Mouse (Mus musculus) left cerebral cortex, postnatal 36 days (tissue): ENCODE data around the gene Mbtps1. TPM values are rescaled to one million over a fixed set of nuclear protein-coding genes. Genes with fewer than 3 reads are reported as not detected.

ENCODE experiments used
- DNase-seq, 2 experiments: peaks; one replicate each; pipeline ENCODE4 v3.0.0; 2021 to 2022; ENCODE audit warnings: low spot score in 2 of 2, mixed read lengths in 1 of 2
- intact Hi-C: fragments of 180-260 bp; cut with DNase I; formaldehyde crosslinking; loops from one replicate; pipeline ENCODE4 v1.15.1; 2025
- total RNA-seq, 2 experiments: library from RNA; stranded (reverse); gene quantifications; 2 replicates each; pipeline ENCODE4 v1.2.3; 2021

The Mbtps1 gene
- total RNA-seq = 10 to 100 TPM; 65.4 to 74.4 TPM

- peak; percentile 98 to 99 for DNase-seq
- intact Hi-C loops = loop anchor here (2.0 kb wide), 1 partner anchor 26 kb away; no protein-coding TSS in a partner anchor
Observed at GRCm38 (mm10) chr8:119558603-119559401, at the start of gene Mbtps1. TSS of gene Mbtps1 (minus strand) at chr8:119558735.

DNA sequence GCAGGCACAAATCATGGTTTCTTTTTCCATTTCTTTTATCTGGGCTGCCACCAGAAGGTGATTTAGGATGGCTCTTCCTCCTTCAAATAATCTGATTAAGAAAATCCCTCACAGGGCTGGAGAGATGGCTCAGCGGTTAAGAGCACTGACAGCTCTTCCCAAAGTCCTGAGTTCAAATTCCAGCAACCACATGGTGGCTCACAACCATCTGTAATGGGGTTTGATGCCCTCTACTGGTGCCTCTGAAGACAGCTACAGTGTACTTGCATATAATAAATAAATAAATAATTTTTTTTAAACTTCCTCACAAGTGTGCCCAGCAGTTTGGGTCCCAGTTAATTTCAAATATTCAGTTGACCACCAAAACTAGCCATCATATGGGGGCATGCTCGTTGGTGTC lies 47.7 kb upstream of the Mbtps1 start:
- no peak for DNase-seq
- intact Hi-C loops = loop anchor here (5.0 kb wide), 1 partner anchor 164 kb away; no protein-coding TSS in a partner anchor

DNA sequence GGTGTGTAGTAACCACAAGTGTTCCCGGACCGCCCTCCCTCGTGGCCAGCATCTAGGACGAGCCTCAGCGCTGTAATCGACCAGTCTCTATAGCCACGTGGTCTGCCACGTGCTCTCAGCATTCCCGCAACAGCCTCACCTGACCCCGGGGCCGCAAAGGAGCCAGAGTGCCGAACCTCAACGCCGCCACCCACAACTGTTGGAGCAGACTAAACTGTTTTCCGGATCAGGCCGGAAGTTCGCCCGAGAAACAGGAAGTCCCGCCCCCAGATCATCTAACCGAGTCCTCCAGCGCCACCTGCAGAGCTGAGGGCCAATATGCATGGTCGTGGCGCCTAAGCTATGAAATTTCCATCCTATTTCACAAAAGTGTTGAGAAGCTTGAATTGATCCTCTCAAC lies 46.5 kb upstream of the Mbtps1 start, which contains the start of gene Taf1c:
TSS of gene Taf1c (minus strand) at position 227 of the 400 bp plus-strand sequence.
- intact Hi-C loops = loop anchor here (5.0 kb wide), 1 partner anchor 163 kb away; no protein-coding TSS in a partner anchor
- DNase-seq = peak; percentile 88 to 90

DNA sequence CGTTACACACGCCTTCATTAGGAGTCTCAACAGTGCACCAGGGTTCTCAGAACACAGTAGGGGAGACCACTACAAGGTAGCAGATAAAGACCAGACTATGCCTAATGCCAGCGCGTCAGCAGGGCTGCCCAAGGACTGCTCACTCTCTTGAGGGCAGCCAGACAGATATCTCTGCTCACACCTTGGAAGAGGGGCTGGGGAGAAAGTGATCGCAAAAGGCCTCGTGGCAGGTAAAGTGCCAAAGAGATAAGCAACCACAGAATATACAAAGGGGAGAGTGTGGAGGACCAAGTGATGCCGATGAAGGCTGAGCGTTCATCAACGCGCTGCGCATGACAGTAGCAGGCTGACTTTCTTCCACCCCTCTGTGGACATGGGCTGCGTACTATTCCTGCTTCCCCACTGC lies 45.9 kb upstream of the Mbtps1 start:
- DNase-seq = no peak
- intact Hi-C loops = no loop called here

DNA sequence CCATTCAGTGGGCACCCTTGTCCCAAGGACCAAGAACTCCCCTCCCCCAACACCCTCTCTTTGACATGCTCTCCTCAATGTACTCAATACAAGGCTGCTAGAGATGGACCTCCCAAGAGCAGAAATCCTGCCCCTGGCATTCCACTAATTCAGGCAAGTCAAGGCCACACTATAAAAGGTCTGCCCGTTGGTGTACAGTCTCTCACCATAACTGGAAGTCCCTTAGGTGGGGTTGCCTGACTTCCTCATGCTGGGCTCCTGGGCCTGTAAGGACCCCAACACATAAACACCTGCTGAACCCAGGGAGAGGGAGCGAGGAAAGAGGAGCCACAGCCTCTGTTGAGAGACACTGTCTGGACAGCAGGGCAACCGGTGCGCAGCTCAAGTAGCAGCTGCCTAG lies 45.2 kb upstream of the Mbtps1 start:
- no peak for DNase-seq
- intact Hi-C loops = no loop called here

DNA sequence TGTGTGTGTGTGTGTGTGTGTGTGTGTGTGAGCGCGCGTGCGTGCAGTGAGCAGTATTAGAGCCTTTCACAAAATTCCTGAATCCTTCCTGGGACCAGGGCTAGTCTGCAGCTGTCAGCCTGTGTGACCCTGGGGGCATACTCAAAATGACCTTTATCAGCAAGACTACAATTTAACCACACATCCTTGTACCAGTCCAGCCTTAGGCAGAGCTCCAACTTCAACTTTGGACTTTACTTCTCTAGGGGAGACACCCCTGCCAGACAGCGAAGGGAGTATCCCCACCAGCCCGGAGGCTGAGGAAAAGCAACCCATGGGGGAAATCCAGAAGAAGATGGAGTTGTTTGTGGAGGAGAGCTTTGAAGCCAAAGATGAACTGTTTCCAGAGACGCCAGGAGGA lies 32.9 kb upstream of the Mbtps1 start:
- intact Hi-C loops = no loop called here
- no peak for DNase-seq

GRCm38 (mm10) chr8:119590348-119590747 lies 31.8 kb upstream of the Mbtps1 start:
- DNase-seq = no peak
- intact Hi-C loops = no loop called here

- no peak for DNase-seq
- intact Hi-C loops = no loop called here
Observed at GRCm38 (mm10) chr8:119588844-119589243, 30.3 kb upstream of the Mbtps1 start.

GRCm38 (mm10) chr8:119588321-119588720 lies 29.8 kb upstream of the Mbtps1 start:
- no peak for DNase-seq
- intact Hi-C loops = no loop called here

GRCm38 (mm10) chr8:119585901-119586300 lies 27.4 kb upstream of the Mbtps1 start:
- intact Hi-C loops = no loop called here

DNA sequence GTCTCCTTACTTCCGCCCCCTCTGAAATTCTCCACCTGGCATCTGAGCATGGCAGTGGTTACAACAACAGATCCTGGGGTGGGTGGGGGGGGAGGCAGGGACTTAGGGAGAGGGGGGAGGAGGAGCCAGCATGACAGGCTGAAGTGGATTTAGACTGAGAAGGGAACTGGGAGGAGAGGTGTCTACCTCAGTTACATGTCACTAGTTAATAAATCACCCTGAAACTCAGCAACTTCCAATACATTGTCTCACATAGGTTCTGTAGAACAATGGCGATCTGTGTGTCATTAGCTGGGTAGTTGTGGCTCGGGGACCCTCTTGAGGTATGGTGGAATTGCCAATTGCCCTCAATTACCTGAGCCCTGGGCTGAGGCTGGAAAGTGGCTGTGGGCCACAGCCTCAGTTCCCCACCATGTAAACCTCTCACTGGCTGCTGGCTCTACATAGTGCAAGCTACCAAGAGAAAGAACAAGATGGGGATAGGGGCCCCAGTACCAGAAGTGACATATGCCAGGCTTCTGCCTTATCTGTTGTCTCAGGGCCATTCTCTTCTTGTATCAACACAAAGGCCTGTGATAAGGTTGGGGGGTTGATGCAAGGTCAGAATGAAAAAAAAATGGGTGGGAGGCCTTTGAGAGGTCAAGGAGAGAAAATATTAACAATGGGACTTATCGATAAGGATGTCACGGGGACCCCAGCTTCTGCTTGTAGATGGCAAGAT lies 22.1 kb upstream of the Mbtps1 start:
- intact Hi-C loops = no loop called here
- no peak for DNase-seq

More at GRCm38 (mm10) chr8:119585901-119586300, 27.4 kb upstream of the Mbtps1 start:
- no peak for DNase-seq

DNA sequence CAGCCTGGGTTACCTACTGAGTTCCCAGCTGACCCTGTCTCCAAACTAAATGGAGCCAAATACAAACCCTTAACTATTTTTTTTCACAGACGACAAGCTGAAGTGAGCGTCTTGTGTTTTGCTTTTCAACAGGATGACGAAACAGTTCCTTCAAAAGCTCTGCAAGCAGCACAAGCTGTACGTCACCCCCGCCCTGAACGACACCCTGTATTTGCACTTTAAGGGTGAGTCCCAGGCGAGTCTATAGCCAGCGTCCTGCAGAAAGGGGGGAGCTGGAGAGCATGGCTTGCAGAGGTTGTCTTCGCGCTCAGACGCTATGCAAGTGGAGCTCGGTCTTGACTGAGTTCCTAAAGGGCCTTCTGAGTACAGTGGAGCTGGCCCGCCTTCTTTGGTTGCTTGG lies 20.6 kb upstream of the Mbtps1 start:
- intact Hi-C loops = no loop called here

DNA sequence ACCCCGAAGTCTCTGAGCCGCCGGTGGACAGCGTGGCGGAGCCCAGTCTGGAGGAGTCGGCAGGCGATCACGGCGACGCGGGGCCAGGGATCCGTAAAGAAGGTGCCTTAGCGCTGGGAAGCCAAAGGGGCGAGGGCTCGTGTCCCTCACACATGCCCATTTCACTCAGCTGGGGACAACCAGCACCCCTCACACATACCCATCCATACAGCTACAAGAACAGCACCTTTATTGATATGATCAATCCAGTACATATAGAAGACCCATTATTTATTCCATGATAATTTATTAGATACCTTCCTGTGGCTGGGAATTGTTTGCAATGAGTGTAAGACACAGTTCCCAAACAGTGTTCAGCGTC lies 16.8 kb upstream of the Mbtps1 start:
- intact Hi-C loops = loop anchor here (2.0 kb wide), 1 partner anchor 15 kb away; no protein-coding TSS in a partner anchor
- no peak for DNase-seq

More for the DNA sequence above, 20.6 kb upstream of the Mbtps1 start:
- no peak for DNase-seq

DNA sequence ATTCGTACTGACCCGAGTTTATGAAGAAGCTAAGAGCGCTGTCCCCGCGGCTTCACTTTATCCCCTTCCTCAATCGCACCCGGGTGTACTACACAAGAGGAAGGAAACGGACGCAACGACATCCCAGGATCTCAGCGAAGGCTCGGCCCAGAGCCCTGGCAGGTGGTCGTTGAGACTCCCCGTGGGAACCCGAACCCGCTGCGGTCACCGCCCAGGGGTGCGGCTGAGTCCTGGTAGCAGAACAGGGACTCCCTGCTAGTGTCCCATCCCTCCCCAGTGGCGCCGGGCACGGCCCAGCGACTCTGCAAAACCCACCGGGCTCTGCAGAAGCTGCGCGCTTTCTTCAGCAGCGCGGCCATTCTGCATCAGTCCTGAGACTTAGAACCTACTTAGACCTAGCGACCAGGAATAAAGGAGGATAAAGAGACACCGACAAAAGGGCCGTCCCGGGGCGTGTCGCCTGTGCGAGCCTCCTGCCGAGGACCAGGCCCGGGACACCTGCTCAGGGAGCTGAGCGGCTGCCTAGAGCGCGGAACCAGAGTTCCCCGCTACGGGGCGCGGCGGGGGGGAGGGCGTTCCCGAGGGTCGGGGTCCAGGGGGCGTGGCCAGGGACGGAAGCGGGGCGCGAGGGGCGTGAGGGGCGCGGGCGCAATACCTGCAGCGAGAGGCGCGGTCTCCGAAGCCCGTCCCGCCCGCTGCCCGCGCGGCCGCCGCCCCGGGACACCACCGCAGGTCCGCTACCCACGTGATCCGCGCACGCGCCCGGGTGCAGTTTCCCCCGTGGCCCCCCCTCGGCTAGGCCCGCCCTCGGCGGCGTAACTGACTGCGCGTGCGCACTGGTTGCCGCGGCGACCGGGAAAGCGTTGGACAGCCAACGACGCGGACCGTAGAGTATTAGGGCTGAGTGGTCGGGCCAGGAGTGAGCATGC lies 16.2 kb upstream of the Mbtps1 start, which contains the start of the genes Hsdl1 and Dnaaf1:
TSS of gene Hsdl1 (minus strand) at position 747 of the 929 bp plus-strand sequence.
TSS of gene Dnaaf1 (plus strand) at position 799 of the 929 bp plus-strand sequence.
- intact Hi-C loops = loop anchor here (2.0 kb wide), 1 partner anchor 14 kb away; no protein-coding TSS in a partner anchor
- peak; percentile 94 to 95 for DNase-seq

GRCm38 (mm10) chr8:119572411-119572810 lies 13.9 kb upstream of the Mbtps1 start:
- intact Hi-C loops = no loop called here
- DNase-seq = no peak

DNA sequence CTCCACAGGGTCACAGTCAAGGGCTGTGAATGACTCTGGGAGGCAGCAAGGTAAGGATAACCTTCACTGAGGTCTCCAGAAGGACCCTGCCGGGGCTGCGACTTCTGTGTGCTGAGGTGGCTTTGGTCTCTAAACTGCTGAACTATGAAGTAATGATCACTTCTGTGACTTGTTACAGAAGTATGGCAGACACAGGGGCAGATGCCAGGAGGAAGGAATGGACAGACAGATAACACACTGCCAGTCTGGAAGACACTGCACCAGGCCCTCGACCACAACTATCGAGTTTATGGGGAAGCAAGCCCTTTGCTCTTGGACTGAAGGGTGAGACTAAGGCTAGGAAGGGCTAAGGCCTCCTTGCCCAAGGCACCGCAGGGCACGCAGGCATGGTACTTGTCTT lies 12.6 kb upstream of the Mbtps1 start:
- no peak for DNase-seq
- intact Hi-C loops = no loop called here

GRCm38 (mm10) chr8:119569881-119570280 lies 11.3 kb upstream of the Mbtps1 start:
- intact Hi-C loops = no loop called here
- DNase-seq = no peak

GRCm38 (mm10) chr8:119568951-119569350 lies 10.4 kb upstream of the Mbtps1 start:
- intact Hi-C loops = no loop called here
- DNase-seq = no peak

- intact Hi-C loops = no loop called here
- no peak for DNase-seq
Observed at GRCm38 (mm10) chr8:119568251-119568650, 9.7 kb upstream of the Mbtps1 start.
